ENCODE assay signal across 9 mouse cellular contexts in the genomic region with DNA sequence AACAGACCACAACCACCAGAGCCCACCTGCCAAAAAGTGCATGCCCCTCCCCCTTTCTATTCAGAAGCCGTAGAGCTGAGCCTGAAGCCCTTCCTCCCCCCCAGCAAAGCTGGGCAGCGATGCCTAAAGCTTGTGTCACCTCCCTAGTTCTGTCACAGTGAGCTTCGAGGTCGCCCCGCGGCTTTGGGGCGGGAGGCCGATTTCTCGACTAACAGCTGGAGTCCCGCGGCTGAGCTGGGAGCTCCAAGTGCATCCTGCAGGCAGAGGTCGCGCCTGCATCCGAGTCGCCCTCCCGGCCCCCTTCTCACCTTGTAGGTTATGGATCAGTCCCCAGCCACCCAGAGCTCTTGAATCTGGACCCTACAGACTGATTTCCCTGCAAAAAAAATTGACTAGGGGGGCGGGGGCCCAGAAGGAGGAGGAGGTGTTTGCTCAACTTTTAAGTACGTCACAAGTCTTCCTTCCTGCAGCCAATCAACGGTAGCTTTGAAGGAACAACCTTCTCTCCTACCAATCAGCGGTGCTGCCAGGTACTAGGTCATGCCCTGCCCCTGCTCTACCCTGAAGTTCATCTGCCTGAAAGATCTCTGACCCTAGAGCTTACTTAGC. TPM values are rescaled to one million over a fixed set of nuclear protein-coding genes. Genes with fewer than 3 reads are reported as not detected.
DNase-seq lines count a peak whose midpoint lies in the region; ATAC-seq and TF ChIP-seq lines count a peak whose summit lies in the region.
"Had no signal": no experiment of that assay in that cellular context is flagged by ENCODE, and none has a peak within 500 bp of the region (broad histone marks: within the 10 kb centered on the region; RNA-seq: fewer than 3 reads in every experiment).

A gene (minus strand): TSS at position 414 of the 609 bp plus-strand sequence.

- H3K9ac ChIP-seq in intestine, embryonic 16.5 days (ENCODE audit: low read depth, low read length): peak within 1 kb of the TSS; percentile 41; the same call in 1 of the 2 replicates
- peak within 1 kb of the TSS; percentile 38 for H3K9ac ChIP-seq in limb, embryonic 14.5 days (ENCODE audit: low read depth, low read length, severe bottlenecking)
- peak within 1 kb of the TSS; percentile 33 for H3K9ac ChIP-seq in midbrain, embryonic 15.5 days

- H3K27me3 ChIP-seq in intestine, embryonic 16.5 days (replicated peaks; ENCODE audit: control insufficient read depth, insufficient read depth, low read length): no peaks in the 10 kb centered on the region
- H3K27me3 ChIP-seq in limb, embryonic 14.5 days (ENCODE audit: control insufficient read depth, insufficient read depth, low read length): no peaks in the 10 kb centered on the region
- peaks cover 9% of the 10 kb centered on the region; the same call in 1 of the 2 replicates for H3K27me3 ChIP-seq in midbrain, embryonic 15.5 days (replicated peaks)

- TF ChIP-seq CTCF in cortical plate, adult 2 months (IDR thresholded peaks at IDR 0.05; ENCODE audit: extremely low read depth, insufficient read depth, low read length): no peak

- peak within 1 kb of the TSS; percentile 61 for H3K4me2 ChIP-seq in intestine, embryonic 16.5 days (ENCODE audit: low read depth, low read length)
- H3K4me2 ChIP-seq in limb, embryonic 14.5 days (replicated peaks; ENCODE audit: low read depth, low read length, severe bottlenecking): peak within 1 kb of the TSS; percentile 66
- peak within 1 kb of the TSS; percentile 87 for H3K4me2 ChIP-seq in midbrain, embryonic 15.5 days

- 1% methylated on average over 20 of the region's 20 CpGs for WGBS in intestine, embryonic 16.5 days
- under 1% methylated on average over 20 of the region's 20 CpGs for WGBS in limb, embryonic 14.5 days
- 0% methylated on average over 20 of the region's 20 CpGs for WGBS in midbrain, embryonic 15.5 days

- peak; percentile 89 for ATAC-seq in intestine, embryonic 16.5 days
- peak; percentile 88 for ATAC-seq in limb, embryonic 14.5 days (ENCODE audit: low FRiP score, low read depth)
- ATAC-seq in midbrain, embryonic 15.5 days (replicated peaks): peak; percentile 89

- H3K36me3 ChIP-seq in intestine, embryonic 16.5 days (ENCODE audit: control insufficient read depth, insufficient read depth, low read length): no peaks in the 10 kb centered on the region
- H3K36me3 ChIP-seq in limb, embryonic 14.5 days (ENCODE audit: control insufficient read depth, insufficient read depth, low read length): no peaks in the 10 kb centered on the region
- H3K36me3 ChIP-seq in midbrain, embryonic 15.5 days (replicated peaks): no peaks in the 10 kb centered on the region

- DNase-seq in R1 (ENCODE audit: low read depth, low spot score): peak; percentile 89
- DNase-seq in heart, adult 18-20 months: peak; percentile 48 to 54
- DNase-seq in limb, embryonic 14.5 days (ENCODE audit: low spot score): no peak
- DNase-seq in thymus, postnatal 14 days: no peak
- DNase-seq in spleen, adult 12 weeks (ENCODE audit: low spot score): no peak

- TF ChIP-seq POLR2A in cortical plate, adult 2 months (IDR thresholded peaks at IDR 0.05; ENCODE audit: extremely low read depth, insufficient read depth, low read length): no peak
- TF ChIP-seq POLR2A in limb, embryonic 14.5 days (IDR thresholded peaks at IDR 0.05; ENCODE audit: borderline replicate concordance, extremely low read depth, insufficient read depth, insufficient read length): no peak

- H3K27ac ChIP-seq in cortical plate, adult 2 months (ENCODE audit: insufficient read depth, low read length): no peak within 1 kb of the TSS
- no peak within 1 kb of the TSS for H3K27ac ChIP-seq in intestine, embryonic 16.5 days (ENCODE audit: low read length)
- H3K27ac ChIP-seq in limb, embryonic 14.5 days (replicated peaks; ENCODE audit: low read depth, low read length): no peak within 1 kb of the TSS
- H3K27ac ChIP-seq in midbrain, embryonic 15.5 days: no peak within 1 kb of the TSS
- H3K27ac ChIP-seq: macrophage had no signal

- H3K4me1 ChIP-seq in cortical plate, adult 2 months (ENCODE audit: control insufficient read depth, insufficient read depth, low read length): no peaks in the 10 kb centered on the region
- no peaks in the 10 kb centered on the region for H3K4me1 ChIP-seq in intestine, embryonic 16.5 days (ENCODE audit: control insufficient read depth, insufficient read depth, low read length)
- H3K4me1 ChIP-seq in limb, embryonic 14.5 days (ENCODE audit: control insufficient read depth, insufficient read depth, low read length): peaks cover 7% of the 10 kb centered on the region
- H3K4me1 ChIP-seq in midbrain, embryonic 15.5 days: peaks cover 11% of the 10 kb centered on the region

- H3K4me3 ChIP-seq in cortical plate, adult 2 months (ENCODE audit: insufficient read depth, low read length): peak within 1 kb of the TSS; percentile 40
- peak within 1 kb of the TSS; percentile 42 for H3K4me3 ChIP-seq in intestine, embryonic 16.5 days (ENCODE audit: low read length)
- H3K4me3 ChIP-seq in limb, embryonic 14.5 days (replicated peaks; ENCODE audit: low read length): peak within 1 kb of the TSS; percentile 44
- peak within 1 kb of the TSS; percentile 46 for H3K4me3 ChIP-seq in midbrain, embryonic 15.5 days

- H3K9me3 ChIP-seq in intestine, embryonic 16.5 days (ENCODE audit: control insufficient read depth, low read length): no peaks in the 10 kb centered on the region
- H3K9me3 ChIP-seq in limb, embryonic 14.5 days (ENCODE audit: control insufficient read depth, low read length): no peaks in the 10 kb centered on the region
- no peaks in the 10 kb centered on the region for H3K9me3 ChIP-seq in midbrain, embryonic 15.5 days

RNA-seq across cellular contexts. Expression of the gene that starts here (rescaled TPM):
- polyA plus RNA-seq in cortical plate, adult 2 months (2012; rRNA removed): 3.7 and 3.8 TPM in 2 replicates
- total RNA-seq in heart, adult 18-20 months (2021): under 1 TPM; 0.36 to 0.62 TPM
- polyA plus RNA-seq in intestine, embryonic 16.5 days (2015; fragmentation: Nextera tagmentation; extraction: Ambion mirVana): 1.8 and 2.3 TPM in 2 replicates
- 2.0 and 2.4 TPM in 2 replicates for polyA plus RNA-seq in limb, embryonic 14.5 days (2012; rRNA removed)
- polyA plus RNA-seq in limb, embryonic 14.5 days (2014; fragmentation: Nextera tagmentation; extraction: Ambion mirVana): 2.4 and 3.2 TPM in 2 replicates
- polyA plus RNA-seq in midbrain, embryonic 15.5 days (2015; fragmentation: Nextera tagmentation; extraction: Ambion mirVana): 0.26 and 0.53 TPM in 2 replicates
- polyA plus RNA-seq: macrophage had no signal

Comparison
In these comparisons a context has a peak if more than half of its experiments do, and no peak if none do; other contexts are left out.
1. Peak in DNase-seq in heart, adult 18-20 months; RNA of the gene not detected or under 1 TPM.
2. Peak in ATAC-seq, H3K4me3 ChIP-seq, H3K9ac ChIP-seq and H3K4me2 ChIP-seq in midbrain, embryonic 15.5 days; RNA of the gene not detected or under 1 TPM.